Mouse (Mus musculus) lung, postnatal 0 days (tissue): ENCODE measurements around the gene Osgin1. TPM values are rescaled to one million over a fixed set of nuclear protein-coding genes. Genes with fewer than 3 reads are reported as not detected.

ENCODE experiments used
- ATAC-seq: fragments of 200-750 bp; cut with Nextera tagmentation; 2 replicates; pipeline ENCODE4 v1.8.0; 2017; ENCODE audit warnings: moderate library complexity
- DNase-seq: peaks from one replicate; pipeline ENCODE4 v3.0.0-alpha.2; 2016; ENCODE audit warnings: low spot score
- H3K27ac ChIP-seq: fragments of 300-500 bp; sonication (generic); 2 replicates; pipeline ENCODE4 v1.5.1; 2014; ENCODE audit warnings: antibody characterized with exemption, mild to moderate bottlenecking, low read length, mixed read lengths
- H3K27me3 ChIP-seq: fragments of 300-500 bp; sonication (generic); replicated peaks from 2 replicates; pipeline ENCODE4 v1.6.1; 2014; ENCODE audit warnings: low read length, mixed read lengths; ENCODE audit not compliant: insufficient read depth
- H3K36me3 ChIP-seq: fragments of 300-500 bp; sonication (generic); 2 replicates; pipeline ENCODE4 v1.6.1; 2014; ENCODE audit warnings: low read length, mixed read lengths; ENCODE audit not compliant: insufficient read depth
- H3K4me1 ChIP-seq: fragments of 300-500 bp; sonication (generic); 2 replicates; pipeline ENCODE4 v1.6.1; 2014; ENCODE audit warnings: antibody characterized with exemption, low read depth, low read length, mixed read lengths; ENCODE audit not compliant: insufficient read depth
- H3K4me2 ChIP-seq: fragments of 300-500 bp; sonication (generic); replicated peaks from 2 replicates; pipeline ENCODE4 v1.6.1; 2014; ENCODE audit warnings: low read depth, mild to moderate bottlenecking, low read length, moderate library complexity, mixed read lengths
- H3K4me3 ChIP-seq: fragments of 300-500 bp; sonication (generic); 2 replicates; pipeline ENCODE4 v1.5.1; 2014; ENCODE audit warnings: low read depth, low read length
- H3K9ac ChIP-seq: fragments of 300-500 bp; sonication (generic); replicated peaks from 2 replicates; pipeline ENCODE4 v1.6.1; 2014; ENCODE audit warnings: low read depth, mild to moderate bottlenecking
- H3K9me3 ChIP-seq: fragments of 300-500 bp; sonication (generic); 2 replicates; pipeline ENCODE4 v1.6.1; 2016; ENCODE audit warnings: low read length, mixed read lengths
- CTCF ChIP-seq: IDR thresholded peaks from 2 replicates; pipeline ENCODE4 v1.5.1; 2016; ENCODE audit warnings: antibody characterized with exemption, mild to moderate bottlenecking
- EP300 ChIP-seq: IDR thresholded peaks from 2 replicates; pipeline ENCODE4 v1.6.1; 2016; ENCODE audit warnings: antibody characterized with exemption, mild to moderate bottlenecking, control low read depth
- WGBS: fragments of 180-500 bp; shearing (Covaris S2); extraction: QIAGEN DNeasy Blood & Tissue Kit; methylation state at CpG from one replicate; pipeline ENCODE4 v1.1.7; 2014; 5-methylcytosine and 5-hydroxymethylcytosine counted together
- polyA plus RNA-seq: library from polyadenylated mRNA; unstranded; fragments of >200 nt; fragmentation: Nextera tagmentation; extraction: Ambion mirVana; gene quantifications from 2 replicates; pipeline ENCODE4 v1.2.1, GENCODE M21; 2015

Gene Osgin1
- polyA plus RNA-seq, 1 experiment from 2014 or later, result 9.7 TPM

GRCm38 (mm10) chr8:119421603-119422122, 12.3 kb upstream of the Osgin1 start:
- ATAC-seq (no peak), DNase-seq (no peak)
- H3K36me3 ChIP-seq, result no peaks in the 10 kb centered on the region
- no peaks in the 10 kb centered on the region for H3K9me3 ChIP-seq
- H3K4me3 ChIP-seq, result no peak overlapping the region
- H3K4me1 ChIP-seq, result peaks cover 20% of the 10 kb centered on the region; the same call in 1 of the 2 replicates
- H3K4me2 ChIP-seq, result no peak overlapping the region
- no peak for TF ChIP-seq EP300
- no peak for TF ChIP-seq CTCF
- WGBS, result 50% methylated on average over 9 of the region's 9 CpGs
- H3K27ac ChIP-seq, result no peak overlapping the region
- H3K27me3 ChIP-seq, result no peaks in the 10 kb centered on the region
- H3K9ac ChIP-seq, result no peak overlapping the region

GRCm38 (mm10) chr8:119422123-119422711, 11.7 kb upstream of the Osgin1 start:
- no peaks in the 10 kb centered on the region for H3K9me3 ChIP-seq
- H3K9ac ChIP-seq, result no peak overlapping the region
- TF ChIP-seq CTCF (no peak), EP300 (no peak)
- H3K27me3 ChIP-seq, result no peaks in the 10 kb centered on the region
- H3K4me3 ChIP-seq, result no peak overlapping the region
- peaks cover 20% of the 10 kb centered on the region; the same call in 1 of the 2 replicates for H3K4me1 ChIP-seq
- H3K36me3 ChIP-seq, result no peaks in the 10 kb centered on the region
- H3K27ac ChIP-seq, result peak overlapping the region; percentile 54
- H3K4me2 ChIP-seq, result no peak overlapping the region
- 42% methylated on average over 9 of the region's 9 CpGs for WGBS
- ATAC-seq, result no peak
- peak; percentile 46 for DNase-seq

DNA sequence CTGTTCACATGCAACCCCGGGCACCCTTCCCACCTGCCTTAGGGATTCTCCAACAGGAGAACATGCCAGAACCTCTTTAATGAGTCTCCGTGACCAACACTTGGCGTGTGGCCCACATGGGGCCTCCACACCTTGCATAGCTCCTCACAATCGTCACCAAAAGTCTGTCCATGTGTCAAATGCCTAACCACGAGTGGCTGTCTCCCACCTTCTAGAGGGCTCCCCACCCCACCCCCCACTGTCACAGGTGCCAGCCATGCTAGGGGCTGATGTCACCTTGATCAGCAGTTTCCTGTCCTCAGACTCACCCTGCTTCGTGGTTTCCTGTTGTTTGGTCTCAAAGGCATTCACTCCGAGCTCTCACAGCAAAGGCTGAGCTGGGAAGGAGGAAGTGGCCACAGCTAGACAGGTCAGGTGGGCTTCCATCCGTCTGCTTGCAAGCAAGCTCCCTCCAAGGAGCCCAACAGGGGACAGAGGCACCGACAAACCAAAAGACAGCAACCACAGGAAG, 10.2 kb upstream of the Osgin1 start:
- no peaks in the 10 kb centered on the region for H3K9me3 ChIP-seq
- peak; percentile 63 for DNase-seq
- WGBS, result 30% methylated on average over 9 of the region's 9 CpGs
- H3K27ac ChIP-seq, result peak overlapping the region; percentile 72
- no peak overlapping the region; the same call in 1 of the 2 replicates for H3K9ac ChIP-seq
- no peak for TF ChIP-seq CTCF
- peak; percentile 55 for TF ChIP-seq EP300
- no peaks in the 10 kb centered on the region for H3K36me3 ChIP-seq
- H3K4me2 ChIP-seq, result no peak overlapping the region
- peak; percentile 50 for ATAC-seq
- no peak overlapping the region for H3K4me3 ChIP-seq
- H3K27me3 ChIP-seq, result no peaks in the 10 kb centered on the region
- peaks cover 23% of the 10 kb centered on the region; the same call in 1 of the 2 replicates for H3K4me1 ChIP-seq

DNA sequence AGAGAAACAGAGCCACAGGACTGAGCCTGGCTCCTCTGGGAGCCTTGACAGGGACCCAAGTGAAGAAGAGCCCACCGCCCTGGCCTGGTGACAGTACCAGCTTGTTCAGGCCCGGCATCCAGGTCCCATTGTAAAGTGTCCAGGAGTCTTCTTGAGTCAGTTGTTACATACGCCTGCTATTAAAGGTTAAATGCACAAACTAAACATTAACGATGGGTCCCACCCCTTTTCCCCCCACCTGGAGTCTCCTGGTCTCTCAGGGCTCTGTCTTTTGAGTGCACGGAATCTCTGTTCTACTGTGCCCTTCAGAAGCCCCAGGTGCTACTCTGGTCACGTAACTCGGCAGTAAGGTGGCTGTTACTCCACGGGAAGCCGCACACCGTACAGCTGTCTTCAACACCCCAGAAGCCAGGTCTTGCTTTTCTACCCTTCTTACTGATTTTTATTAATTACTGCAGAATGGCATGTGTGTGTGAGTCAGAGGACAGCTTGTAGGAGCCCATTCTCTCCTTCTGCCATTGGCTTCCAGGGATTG, 9.7 kb upstream of the Osgin1 start:
- ATAC-seq (no peak), DNase-seq (no peak)
- H3K4me1 ChIP-seq, result peaks cover 27% of the 10 kb centered on the region; the same call in 1 of the 2 replicates
- H3K9ac ChIP-seq, result no peak overlapping the region; the same call in 1 of the 2 replicates
- no peaks in the 10 kb centered on the region for H3K36me3 ChIP-seq
- 64% methylated on average over 10 of the region's 10 CpGs for WGBS
- H3K27ac ChIP-seq, result peak overlapping the region; percentile 72
- H3K4me2 ChIP-seq, result no peak overlapping the region
- no peak overlapping the region for H3K4me3 ChIP-seq
- no peaks in the 10 kb centered on the region for H3K9me3 ChIP-seq
- TF ChIP-seq CTCF (no peak), EP300 (no peak)
- H3K27me3 ChIP-seq, result no peaks in the 10 kb centered on the region

- no peaks in the 10 kb centered on the region for H3K27me3 ChIP-seq
- TF ChIP-seq EP300 (no peak), CTCF (no peak)
- ATAC-seq, result no peak
- H3K27ac ChIP-seq, result peak overlapping the region; percentile 72
- no peak overlapping the region for H3K9ac ChIP-seq
- peaks cover 27% of the 10 kb centered on the region; the same call in 1 of the 2 replicates for H3K4me1 ChIP-seq
- no peak overlapping the region for H3K4me2 ChIP-seq
- no peak overlapping the region for H3K4me3 ChIP-seq
- DNase-seq, result peak; percentile 47
- H3K9me3 ChIP-seq, result no peaks in the 10 kb centered on the region
- H3K36me3 ChIP-seq, result no peaks in the 10 kb centered on the region
- WGBS, result 59% methylated on average over 10 of the region's 10 CpGs
Observed at GRCm38 (mm10) chr8:119424740-119425139, 9.2 kb upstream of the Osgin1 start.

DNA sequence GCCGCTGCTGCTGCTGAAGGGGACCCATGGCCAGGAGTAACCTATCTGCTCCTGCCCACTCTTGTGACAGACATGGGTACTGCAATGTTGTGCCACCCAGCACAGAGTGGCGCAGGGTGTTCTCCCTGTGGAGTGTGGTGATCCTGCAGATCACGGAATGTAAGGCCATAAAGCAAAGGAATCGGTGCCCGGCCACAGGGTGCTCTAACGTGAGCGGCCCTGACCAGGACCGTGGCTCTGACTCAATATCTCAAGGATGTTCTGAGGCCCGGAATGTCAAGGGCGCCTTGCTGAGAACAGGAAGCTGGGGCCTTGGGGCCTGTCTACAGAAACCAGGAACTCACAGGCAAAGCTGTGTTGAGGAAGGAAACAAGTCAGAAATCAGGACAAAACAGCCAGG, 8.4 kb upstream of the Osgin1 start:
- H3K36me3 ChIP-seq, result no peaks in the 10 kb centered on the region
- H3K9me3 ChIP-seq, result no peaks in the 10 kb centered on the region
- peaks cover 27% of the 10 kb centered on the region; the same call in 1 of the 2 replicates for H3K4me1 ChIP-seq
- H3K9ac ChIP-seq, result no peak overlapping the region
- no peak; the same call in 1 of the 2 replicates for TF ChIP-seq EP300
- peak; percentile 59 for TF ChIP-seq CTCF
- H3K4me3 ChIP-seq, result no peak overlapping the region
- peak overlapping the region; percentile 85 for H3K27ac ChIP-seq
- DNase-seq, result peak; percentile 84
- no peaks in the 10 kb centered on the region for H3K27me3 ChIP-seq
- no peak overlapping the region for H3K4me2 ChIP-seq
- peak; percentile 76 for ATAC-seq
- WGBS, result 40% methylated on average over 10 of the region's 10 CpGs
